Mouse (Mus musculus): ENCODE measurements around the gene Rps6ka6. TPM values are rescaled to one million over a fixed set of nuclear protein-coding genes. Genes with fewer than 3 reads are reported as not detected.

The Rps6ka6 gene
- polyA plus RNA-seq, 1 experiment from 2014 or later: 79.1 TPM

DNA sequence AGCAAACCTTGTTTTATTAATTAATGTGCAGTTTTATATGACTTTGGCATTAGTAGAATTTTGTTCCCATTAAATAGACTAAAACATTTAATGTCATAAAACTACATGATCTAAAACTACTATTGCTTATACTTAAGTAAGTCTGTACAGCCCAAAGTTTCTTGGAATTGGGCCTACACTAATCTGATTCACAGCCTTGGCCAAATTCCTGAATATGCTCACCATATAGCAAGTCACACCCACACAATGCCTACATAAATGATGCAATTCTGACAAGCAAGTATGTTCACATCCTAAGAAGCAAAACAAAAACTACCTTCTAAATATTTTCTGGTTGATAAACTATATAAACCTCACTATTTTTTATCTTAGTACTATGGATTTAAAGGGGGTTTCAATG, 101.2 kb downstream of the Rps6ka6 start:
- no peak overlapping the region for H3K27ac ChIP-seq (replicated peaks; ENCODE audit: low read depth, low read length)
- no peak for ATAC-seq (ENCODE audit: insufficient number of reproducible peaks, low FRiP score, low TSS enrichment, low read depth)
- no peak for DNase-seq (ENCODE audit: low spot score)
- no peaks in the 10 kb centered on the region for H3K27me3 ChIP-seq (ENCODE audit: control insufficient read depth, insufficient read depth, low read length)
- H3K4me1 ChIP-seq (ENCODE audit: control insufficient read depth, insufficient read depth, low read length): no peaks in the 10 kb centered on the region
- H3K4me3 ChIP-seq (ENCODE audit: low read depth, low read length): no peak overlapping the region
- H3K9me3 ChIP-seq (ENCODE audit: control insufficient read depth, low read length): no peaks in the 10 kb centered on the region
- no peak overlapping the region for H3K4me2 ChIP-seq (ENCODE audit: low read depth, severe bottlenecking)
- H3K36me3 ChIP-seq (ENCODE audit: control insufficient read depth, insufficient read depth, low read length): no peaks in the 10 kb centered on the region
- H3K9ac ChIP-seq (ENCODE audit: low read length): no peak overlapping the region

DNA sequence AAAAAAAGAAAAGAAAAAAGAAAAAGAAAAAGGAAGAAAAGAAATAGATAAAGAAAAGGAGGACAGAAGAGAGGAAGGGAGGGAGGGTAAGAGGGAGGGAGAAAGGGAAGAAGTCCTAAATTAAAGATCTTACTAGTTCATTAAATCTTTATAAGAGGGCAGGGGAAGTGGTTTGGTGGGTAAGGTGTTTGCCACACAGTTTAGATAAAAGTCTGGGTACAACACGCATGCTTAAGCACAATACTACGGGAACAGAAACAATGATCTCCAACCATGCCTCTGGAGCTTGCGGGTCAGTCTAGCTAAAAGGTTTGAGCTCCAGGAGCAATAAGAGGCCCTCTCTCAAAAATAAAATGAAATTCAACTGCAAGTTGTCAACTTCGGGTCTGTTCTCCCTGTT, 123.0 kb downstream of the Rps6ka6 start:
- Histone ChIP-seq H3K4me2 (ENCODE audit: low read depth, severe bottlenecking) (no peak overlapping the region), H3K9me3 (ENCODE audit: control insufficient read depth, low read length) (no peaks in the 10 kb centered on the region), H3K9ac (ENCODE audit: low read length) (no peak overlapping the region), H3K27ac (replicated peaks; ENCODE audit: low read depth, low read length) (no peak overlapping the region), H3K4me1 (ENCODE audit: control insufficient read depth, insufficient read depth, low read length) (no peaks in the 10 kb centered on the region), H3K4me3 (ENCODE audit: low read depth, low read length) (no peak overlapping the region), H3K27me3 (ENCODE audit: control insufficient read depth, insufficient read depth, low read length) (no peaks in the 10 kb centered on the region), H3K36me3 (ENCODE audit: control insufficient read depth, insufficient read depth, low read length) (no peaks in the 10 kb centered on the region)
- DNase-seq (ENCODE audit: low spot score): no peak
- ATAC-seq (ENCODE audit: insufficient number of reproducible peaks, low FRiP score, low TSS enrichment, low read depth): no peak
- 87% methylated on average over 4 of the region's 4 CpGs for WGBS

DNA sequence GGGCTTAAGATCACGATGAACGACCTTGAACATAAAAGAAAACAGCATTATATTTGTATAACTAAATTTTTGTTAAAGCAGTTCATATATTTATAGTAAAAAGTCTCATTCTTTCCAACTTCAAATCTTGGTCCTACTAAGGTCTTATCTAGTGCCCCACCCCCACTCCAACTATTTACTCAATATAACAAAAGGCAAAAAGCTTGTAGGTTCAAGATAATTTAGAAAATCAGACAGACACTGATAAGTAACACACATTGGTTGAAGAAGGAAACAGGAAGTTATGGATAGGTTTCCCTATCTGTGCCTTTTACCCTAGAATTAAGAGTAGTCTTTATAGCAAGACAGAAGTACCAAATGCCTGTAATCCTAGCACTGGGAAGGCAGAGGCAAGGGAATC, 132.9 kb downstream of the Rps6ka6 start:
- no peak overlapping the region for H3K9ac ChIP-seq (ENCODE audit: low read length)
- no peaks in the 10 kb centered on the region for H3K4me1 ChIP-seq (ENCODE audit: control insufficient read depth, insufficient read depth, low read length)
- no peaks in the 10 kb centered on the region for H3K9me3 ChIP-seq (ENCODE audit: control insufficient read depth, low read length)
- H3K27me3 ChIP-seq (ENCODE audit: control insufficient read depth, insufficient read depth, low read length): no peaks in the 10 kb centered on the region
- H3K27ac ChIP-seq (replicated peaks; ENCODE audit: low read depth, low read length): no peak overlapping the region
- DNase-seq (ENCODE audit: low spot score) (no peak), ATAC-seq (ENCODE audit: insufficient number of reproducible peaks, low FRiP score, low TSS enrichment, low read depth) (no peak)
- WGBS: 91% methylated on average over 2 of the region's 2 CpGs
- H3K4me3 ChIP-seq (ENCODE audit: low read depth, low read length): no peak overlapping the region
- no peak overlapping the region for H3K4me2 ChIP-seq (ENCODE audit: low read depth, severe bottlenecking)
- no peaks in the 10 kb centered on the region for H3K36me3 ChIP-seq (ENCODE audit: control insufficient read depth, insufficient read depth, low read length)

- ATAC-seq (ENCODE audit: insufficient number of reproducible peaks, low FRiP score, low TSS enrichment, low read depth) (no peak), DNase-seq (ENCODE audit: low spot score) (no peak)
- no peak overlapping the region for H3K27ac ChIP-seq (replicated peaks; ENCODE audit: low read depth, low read length)
- no peaks in the 10 kb centered on the region for H3K9me3 ChIP-seq (ENCODE audit: control insufficient read depth, low read length)
- H3K4me1 ChIP-seq (ENCODE audit: control insufficient read depth, insufficient read depth, low read length): no peaks in the 10 kb centered on the region
- no peak overlapping the region for H3K9ac ChIP-seq (ENCODE audit: low read length)
- no peak overlapping the region for H3K4me2 ChIP-seq (ENCODE audit: low read depth, severe bottlenecking)
- H3K4me3 ChIP-seq (ENCODE audit: low read depth, low read length): no peak overlapping the region
- 74% methylated on average over 5 of the region's 5 CpGs for WGBS
- no peaks in the 10 kb centered on the region for H3K27me3 ChIP-seq (ENCODE audit: control insufficient read depth, insufficient read depth, low read length)
- no peaks in the 10 kb centered on the region for H3K36me3 ChIP-seq (ENCODE audit: control insufficient read depth, insufficient read depth, low read length)
Measured at GRCm38 (mm10) chrX:111377020-111377419, 160.7 kb downstream of the Rps6ka6 start.

GRCm38 (mm10) chrX:111374177-111374576, 163.6 kb downstream of the Rps6ka6 start:
- Histone ChIP-seq H3K4me1 (ENCODE audit: control insufficient read depth, insufficient read depth, low read length) (no peaks in the 10 kb centered on the region), H3K4me3 (ENCODE audit: low read depth, low read length) (no peak overlapping the region), H3K27ac (replicated peaks; ENCODE audit: low read depth, low read length) (no peak overlapping the region), H3K4me2 (ENCODE audit: low read depth, severe bottlenecking) (no peak overlapping the region), H3K27me3 (ENCODE audit: control insufficient read depth, insufficient read depth, low read length) (no peaks in the 10 kb centered on the region), H3K9ac (ENCODE audit: low read length) (no peak overlapping the region), H3K9me3 (ENCODE audit: control insufficient read depth, low read length) (no peaks in the 10 kb centered on the region), H3K36me3 (ENCODE audit: control insufficient read depth, insufficient read depth, low read length) (no peaks in the 10 kb centered on the region)
- 44% methylated on average over 1 of the region's 1 CpGs for WGBS
- DNase-seq (ENCODE audit: low spot score) (no peak), ATAC-seq (ENCODE audit: insufficient number of reproducible peaks, low FRiP score, low TSS enrichment, low read depth) (no peak)

Other genes with a start within 250 kb of the Rps6ka6 start
- 1.9 and 2.1 TPM in 2 replicates for gene Hdx, start 159.1 kb upstream of the Rps6ka6 start, polyA plus RNA-seq (2014; fragmentation: Nextera tagmentation; extraction: Ambion mirVana)